Mouse (Mus musculus): ENCODE measurements at regions not wholly inside any gene's neighbourhood (a gene's known extent, or its start where the extent isn't known, plus 50 kb on each side); places are given as distances from the start of the nearest gene placed in this dataset.

GRCm38 (mm10) chr10:109180527-109180926 lies 169.7 kb upstream of the Syt1 start:
- DNase-seq (ENCODE audit: low read depth, low spot score): no peak

DNA sequence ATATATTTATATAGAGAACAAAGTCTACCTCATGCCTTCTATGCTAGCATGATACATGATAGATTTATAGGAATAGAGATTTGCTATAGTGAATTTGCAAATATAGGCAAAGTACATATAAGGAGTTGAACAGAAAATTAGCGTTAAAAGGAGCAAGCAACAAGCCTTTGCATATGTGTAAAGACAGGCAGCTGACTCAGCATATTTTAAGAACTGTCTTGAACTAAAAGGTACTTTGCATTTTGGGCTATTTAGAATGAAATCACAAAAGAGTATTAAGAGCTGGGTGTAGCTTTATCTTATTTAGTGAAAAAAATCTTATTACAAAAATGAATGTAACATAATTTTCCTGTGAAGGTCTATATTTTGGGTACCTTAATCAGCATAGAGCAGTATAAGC lies 149.9 kb upstream of the Syt1 start:
- DNase-seq (ENCODE audit: low read depth, low spot score): no peak

GRCm38 (mm10) chr10:109155768-109156167 lies 145.0 kb upstream of the Syt1 start:
- no peak for DNase-seq (ENCODE audit: low read depth, low spot score)

DNA sequence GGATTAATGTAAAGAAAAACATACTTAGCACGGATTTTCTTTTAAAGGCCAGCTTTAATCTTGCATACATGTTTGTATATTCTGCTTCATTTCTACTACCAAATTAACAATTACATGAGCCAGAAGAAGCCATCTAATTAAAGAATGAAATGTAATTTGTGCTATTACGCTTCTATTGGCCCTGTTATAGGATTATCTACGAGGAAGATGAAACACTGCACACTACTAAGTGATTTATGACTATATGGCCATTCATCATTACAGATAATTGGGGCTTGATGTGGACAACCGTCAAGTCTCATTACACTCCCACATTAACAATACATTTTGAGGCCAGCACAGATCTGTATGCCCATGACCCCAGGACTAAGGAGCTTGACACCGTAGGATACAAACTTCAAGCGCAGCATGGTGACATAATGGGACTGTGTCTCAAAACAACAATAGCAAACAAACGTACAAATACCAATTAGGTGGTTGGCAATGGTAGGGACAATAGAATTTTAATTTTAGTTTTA lies 129.7 kb upstream of the Syt1 start:
- no peak for DNase-seq (ENCODE audit: low read depth, low spot score)

DNA sequence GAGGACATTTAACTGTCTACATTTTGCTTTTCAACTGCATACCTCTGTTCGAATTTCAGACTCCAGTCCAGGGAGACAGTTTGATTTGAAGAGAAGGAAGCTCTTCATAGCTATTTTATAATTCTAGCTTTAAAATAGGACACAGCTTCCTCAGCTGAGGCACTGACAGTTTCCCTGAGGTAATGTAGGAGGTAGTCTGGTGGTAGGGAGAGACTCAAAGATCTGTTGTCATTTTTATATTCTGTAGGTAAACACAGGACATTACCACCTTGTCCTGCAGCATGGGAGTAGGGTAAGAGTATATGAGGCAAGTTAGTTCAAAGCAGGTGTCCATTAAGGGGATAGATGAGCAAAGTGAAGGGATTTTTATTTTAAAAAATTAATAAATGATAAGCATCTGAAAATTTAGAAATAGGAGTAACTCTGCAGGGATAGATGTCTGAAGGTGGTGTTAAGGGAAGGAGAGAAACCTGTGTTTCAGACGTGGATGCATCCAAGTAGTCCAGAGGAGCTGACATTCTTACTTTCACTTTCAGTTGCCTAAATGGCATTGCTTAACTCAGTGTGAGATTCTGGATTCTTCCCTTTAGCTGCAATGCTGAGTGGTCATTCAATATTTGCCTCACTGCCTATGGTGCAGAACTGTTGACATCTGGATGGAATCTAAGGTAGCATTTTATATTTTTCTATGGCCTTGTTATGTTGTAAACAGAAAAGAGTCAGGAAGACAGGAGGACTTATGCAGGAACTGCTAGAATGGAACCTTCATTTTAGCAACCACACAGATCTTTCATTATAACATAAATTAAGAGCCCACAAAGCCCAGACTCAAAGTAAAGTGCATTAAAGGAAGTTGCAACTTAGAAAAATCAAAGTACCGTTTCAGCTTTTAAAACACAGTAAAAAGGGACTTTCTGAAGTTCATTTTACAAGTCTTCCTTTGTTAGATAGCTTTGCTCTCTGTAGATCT lies 126.3 kb upstream of the Syt1 start:
- DNase-seq (ENCODE audit: low read depth, low spot score): no peak

GRCm38 (mm10) chr10:109134521-109134920 lies 123.7 kb upstream of the Syt1 start:
- DNase-seq (ENCODE audit: low read depth, low spot score): no peak

- DNase-seq (ENCODE audit: low read depth, low spot score): no peak
These were observed 121.3 kb upstream of the Syt1 start for GRCm38 (mm10) chr10:109132091-109132573.

- no peak for DNase-seq (ENCODE audit: low read depth, low spot score)
These were observed 118.8 kb upstream of the Syt1 start for GRCm38 (mm10) chr10:109129552-109130110.

- no peak for DNase-seq (ENCODE audit: low read depth, low spot score)
These were observed 118.3 kb upstream of the Syt1 start for GRCm38 (mm10) chr10:109129068-109129467.

- DNase-seq (ENCODE audit: low read depth, low spot score): no peak
These were observed 115.9 kb upstream of the Syt1 start for GRCm38 (mm10) chr10:109126699-109127098.

DNA sequence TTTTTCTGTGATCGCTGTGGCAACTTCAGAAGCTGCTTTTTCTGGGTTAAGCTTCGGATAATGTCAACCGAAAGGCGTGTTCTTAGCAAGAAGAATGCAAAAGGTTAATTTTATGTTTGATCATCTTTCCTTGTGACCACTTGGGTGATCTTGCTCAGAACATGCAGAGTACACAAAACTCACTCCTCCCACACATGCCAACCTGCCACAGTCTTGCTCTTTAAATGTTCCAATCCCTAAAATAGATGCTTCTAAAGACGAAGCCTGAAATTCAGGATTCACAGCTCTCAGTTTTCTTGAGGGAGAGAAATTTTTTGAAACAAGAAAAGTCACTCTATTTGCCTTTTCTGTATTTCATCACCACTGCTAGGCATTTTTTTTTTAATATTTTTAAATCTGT lies 106.4 kb upstream of the Syt1 start:
- DNase-seq (ENCODE audit: low read depth, low spot score): no peak

DNA sequence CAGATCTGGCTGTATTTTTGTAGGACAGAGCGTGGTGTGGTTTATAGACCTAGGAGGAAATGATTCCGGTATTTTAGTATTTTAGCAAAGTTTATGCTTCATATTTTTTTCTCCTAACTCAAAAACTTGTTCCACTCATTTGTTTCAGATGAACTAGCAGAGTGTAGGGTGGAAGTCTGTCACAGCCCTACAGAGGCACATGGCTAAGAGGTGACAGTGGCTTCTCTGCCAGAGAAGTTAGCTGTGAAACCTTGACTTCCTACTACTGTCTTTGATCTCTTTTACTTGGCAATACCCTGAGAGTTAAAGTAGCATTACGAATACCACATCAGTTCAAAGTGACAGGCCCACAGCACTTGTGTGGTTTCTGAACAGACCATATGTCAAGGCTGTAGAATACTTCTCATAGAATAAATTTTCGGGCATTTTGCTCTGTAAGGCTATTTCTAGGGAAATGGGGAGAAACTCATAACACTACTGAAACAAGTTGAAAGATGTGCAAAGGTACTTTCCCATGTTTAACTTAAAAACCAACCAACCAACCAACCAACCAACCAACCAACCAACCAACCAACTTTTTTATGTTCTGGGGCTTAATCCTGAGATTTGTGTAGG lies 104.3 kb upstream of the Syt1 start:
- DNase-seq (ENCODE audit: low read depth, low spot score): no peak

DNA sequence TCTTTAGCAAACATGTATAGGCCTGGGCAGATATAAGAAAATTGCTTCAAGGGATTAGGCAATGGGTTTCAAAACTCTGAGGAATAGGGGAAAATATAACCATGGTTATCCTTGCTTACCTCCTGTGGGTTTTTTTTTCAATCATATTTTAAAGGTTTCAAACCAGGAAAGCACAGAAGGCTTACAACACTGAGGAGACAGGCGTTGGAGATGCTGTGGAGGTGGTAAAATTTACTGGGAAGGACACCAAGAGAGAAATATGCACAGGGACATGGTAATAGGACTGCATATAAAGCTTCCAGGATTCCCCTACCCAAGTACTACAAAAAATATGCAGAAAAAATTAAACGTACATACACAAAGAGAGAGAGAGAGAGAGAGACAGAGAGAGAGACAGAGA lies 95.0 kb upstream of the Syt1 start:
- DNase-seq (ENCODE audit: low read depth, low spot score): no peak

DNA sequence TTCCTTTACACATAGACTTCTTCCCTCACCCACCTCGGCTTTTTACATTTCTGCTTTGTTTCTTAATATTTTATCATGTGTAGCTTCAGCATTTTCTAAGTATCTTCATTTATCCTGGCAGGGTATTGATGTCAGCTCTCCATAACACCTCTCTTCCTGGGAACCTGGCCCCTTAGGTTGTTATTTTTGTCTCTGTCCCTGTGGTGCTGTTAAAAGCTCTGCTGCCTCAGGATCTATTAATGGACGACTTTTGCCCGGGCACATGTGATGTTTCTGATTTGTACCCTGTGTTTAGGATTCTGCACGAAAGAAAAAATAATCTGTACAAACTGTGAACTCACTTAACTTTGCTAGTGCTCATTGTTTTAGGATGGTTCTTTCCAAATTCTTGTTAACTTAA lies 81.4 kb upstream of the Syt1 start:
- no peak for DNase-seq (ENCODE audit: low read depth, low spot score)

DNA sequence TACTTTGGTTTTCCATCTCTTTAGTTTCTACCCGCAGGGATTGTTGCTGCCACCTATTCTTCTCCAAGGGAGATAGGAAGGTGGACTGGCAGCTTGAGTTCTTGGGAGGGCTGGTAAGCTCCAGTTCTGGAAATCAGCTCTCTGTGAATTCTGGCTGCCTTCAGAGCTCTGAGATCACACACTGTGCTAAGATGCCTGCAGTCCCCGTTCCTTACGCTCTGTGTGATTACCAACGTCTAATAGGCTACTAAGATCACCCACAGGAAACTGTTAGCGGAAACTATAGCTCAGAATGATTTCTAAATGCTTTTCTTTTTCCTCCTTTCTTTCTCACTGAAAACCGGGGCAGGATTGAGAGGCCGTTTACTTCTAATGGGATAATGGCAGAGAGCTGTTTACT lies 69.0 kb upstream of the Syt1 start:
- no peak for DNase-seq (ENCODE audit: low read depth, low spot score)

GRCm38 (mm10) chr10:109074218-109074617 lies 63.4 kb upstream of the Syt1 start:
- no peak for DNase-seq (ENCODE audit: low read depth, low spot score)

Measured in ES-CJ7 (cell line).